Mouse (Mus musculus) E14TG2a.4 (cell line): Measurements from ENCODE around the gene Prrc2b.

Source experiments
- H3K27me3 ChIP-seq: 2 replicates; pipeline ENCODE4 v1.6.1; 2014; ENCODE audit warnings: low read length, control low read depth; ENCODE audit not compliant: insufficient read depth
- H3K36me3 ChIP-seq: 2 replicates; pipeline ENCODE4 v1.6.1; 2014; ENCODE audit warnings: low read length, control low read depth; ENCODE audit not compliant: insufficient read depth
- H3K4me1 ChIP-seq: replicated peaks from 2 replicates; pipeline ENCODE4 v1.6.1; 2014; ENCODE audit warnings: low read depth, low read length, control low read depth
- H3K4me3 ChIP-seq: replicated peaks from 2 replicates; pipeline ENCODE4 v1.5.1; 2014; ENCODE audit warnings: mild to moderate bottlenecking, low read length
- H3K9me3 ChIP-seq: 2 replicates; pipeline ENCODE4 v1.6.1; 2014; ENCODE audit warnings: low read length, control low read depth
- CTCF ChIP-seq: conservative IDR thresholded peaks from 2 replicates; pipeline ENCODE4 v1.5.1; 2014; ENCODE audit warnings: low read length
- NANOG ChIP-seq: IDR thresholded peaks from 2 replicates; pipeline ENCODE4 v1.6.1; 2014; ENCODE audit warnings: borderline replicate concordance, low read length, mixed read lengths
- POU5F1 ChIP-seq: IDR thresholded peaks from 2 replicates; pipeline ENCODE4 v1.6.1; 2014; ENCODE audit warnings: low read length, borderline replicate concordance

Prrc2b gene

DNA sequence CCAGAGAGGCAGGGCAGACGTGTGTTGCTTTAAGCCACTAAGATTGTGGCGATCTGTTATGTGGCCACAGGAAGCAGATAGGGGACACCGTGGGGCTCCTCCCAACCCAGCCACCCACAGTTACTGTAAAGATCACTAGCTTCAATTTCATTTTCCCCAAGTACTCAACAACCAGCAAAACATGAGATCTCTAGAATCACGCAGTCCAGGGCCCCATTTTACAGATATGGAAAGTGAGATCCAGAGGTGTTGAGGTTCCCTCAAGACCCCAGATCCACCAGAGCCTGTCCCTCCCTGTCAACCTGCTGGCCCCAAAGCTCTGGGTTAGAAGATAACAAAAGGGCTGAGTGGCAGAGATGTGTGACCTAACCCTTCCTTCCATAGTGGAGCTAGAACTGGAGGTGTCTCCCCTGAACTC, 35.0 kb upstream of the Prrc2b start:
- no peaks in the 10 kb centered on the region for H3K27me3 ChIP-seq
- H3K9me3 ChIP-seq, result peaks cover 44% of the 10 kb centered on the region
- TF ChIP-seq CTCF (no peak), NANOG (no peak), POU5F1 (no peak)
- H3K4me3 ChIP-seq, result no peak overlapping the region
- no peaks in the 10 kb centered on the region for H3K36me3 ChIP-seq
- H3K4me1 ChIP-seq, result no peaks in the 10 kb centered on the region

DNA sequence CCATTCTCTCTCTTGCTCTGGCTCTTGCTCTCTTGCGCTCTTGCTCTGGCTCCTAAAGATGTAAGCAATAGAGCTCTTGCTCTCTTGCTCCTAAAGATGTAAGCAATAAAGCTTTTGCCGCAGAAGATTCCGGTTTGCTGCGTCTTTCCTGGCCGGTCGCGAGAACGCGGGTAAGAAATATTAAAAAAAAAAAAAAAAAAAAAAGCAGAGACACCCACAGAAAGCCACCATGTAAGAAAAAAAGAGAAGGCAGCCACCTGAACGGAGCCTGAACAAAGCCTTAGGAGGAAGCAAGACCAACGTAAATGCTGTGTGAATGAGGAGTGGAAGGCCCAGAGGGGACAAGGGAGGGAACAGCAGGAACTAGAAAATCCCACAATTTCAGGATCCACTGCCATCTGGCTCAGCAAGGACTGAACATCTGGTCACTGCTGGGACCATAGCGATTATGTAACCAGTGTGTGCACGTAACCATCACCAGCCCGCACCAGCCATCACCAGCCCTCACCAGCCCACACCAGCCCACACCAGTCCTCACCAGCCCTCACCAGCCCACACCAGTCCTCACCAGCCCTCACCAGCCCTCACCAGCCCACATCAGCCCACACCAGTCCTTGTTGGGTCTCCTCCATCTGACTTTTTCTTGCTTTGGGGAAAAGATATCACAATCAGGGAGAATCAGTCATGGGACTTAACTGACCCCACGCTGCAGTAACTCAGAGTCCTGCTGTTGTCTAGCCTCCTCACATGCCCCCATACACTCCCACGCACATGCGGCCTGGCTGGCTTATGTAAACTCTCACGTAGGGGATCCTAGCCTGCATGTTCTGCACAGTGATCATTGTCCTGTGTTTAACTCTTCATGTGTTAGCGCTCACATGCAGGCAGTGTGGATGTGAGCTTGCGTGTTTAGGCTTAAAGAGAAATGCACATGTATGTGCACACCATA, 30.8 kb upstream of the Prrc2b start:
- Histone ChIP-seq H3K9me3 (peaks cover 52% of the 10 kb centered on the region), H3K4me3 (peak overlapping the region; percentile 26; the same call in 1 of the 2 replicates), H3K4me1 (no peaks in the 10 kb centered on the region), H3K36me3 (no peaks in the 10 kb centered on the region), H3K27me3 (no peaks in the 10 kb centered on the region)
- TF ChIP-seq CTCF (no peak), POU5F1 (no peak), NANOG (no peak)

GRCm38 (mm10) chr2:32121150-32121549, 29.7 kb upstream of the Prrc2b start:
- no peak overlapping the region for H3K4me3 ChIP-seq
- no peaks in the 10 kb centered on the region for H3K36me3 ChIP-seq
- no peaks in the 10 kb centered on the region for H3K4me1 ChIP-seq
- peaks cover 3% of the 10 kb centered on the region; the same call in 1 of the 2 replicates for H3K27me3 ChIP-seq
- TF ChIP-seq CTCF (no peak), POU5F1 (no peak), NANOG (no peak)
- peaks cover 41% of the 10 kb centered on the region for H3K9me3 ChIP-seq

GRCm38 (mm10) chr2:32121785-32122184, 29.1 kb upstream of the Prrc2b start:
- H3K4me3 ChIP-seq, result no peak overlapping the region
- H3K4me1 ChIP-seq, result no peaks in the 10 kb centered on the region
- H3K27me3 ChIP-seq, result peaks cover 3% of the 10 kb centered on the region; the same call in 1 of the 2 replicates
- H3K9me3 ChIP-seq, result peaks cover 35% of the 10 kb centered on the region
- TF ChIP-seq POU5F1 (no peak), NANOG (no peak), CTCF (no peak)
- no peaks in the 10 kb centered on the region for H3K36me3 ChIP-seq

DNA sequence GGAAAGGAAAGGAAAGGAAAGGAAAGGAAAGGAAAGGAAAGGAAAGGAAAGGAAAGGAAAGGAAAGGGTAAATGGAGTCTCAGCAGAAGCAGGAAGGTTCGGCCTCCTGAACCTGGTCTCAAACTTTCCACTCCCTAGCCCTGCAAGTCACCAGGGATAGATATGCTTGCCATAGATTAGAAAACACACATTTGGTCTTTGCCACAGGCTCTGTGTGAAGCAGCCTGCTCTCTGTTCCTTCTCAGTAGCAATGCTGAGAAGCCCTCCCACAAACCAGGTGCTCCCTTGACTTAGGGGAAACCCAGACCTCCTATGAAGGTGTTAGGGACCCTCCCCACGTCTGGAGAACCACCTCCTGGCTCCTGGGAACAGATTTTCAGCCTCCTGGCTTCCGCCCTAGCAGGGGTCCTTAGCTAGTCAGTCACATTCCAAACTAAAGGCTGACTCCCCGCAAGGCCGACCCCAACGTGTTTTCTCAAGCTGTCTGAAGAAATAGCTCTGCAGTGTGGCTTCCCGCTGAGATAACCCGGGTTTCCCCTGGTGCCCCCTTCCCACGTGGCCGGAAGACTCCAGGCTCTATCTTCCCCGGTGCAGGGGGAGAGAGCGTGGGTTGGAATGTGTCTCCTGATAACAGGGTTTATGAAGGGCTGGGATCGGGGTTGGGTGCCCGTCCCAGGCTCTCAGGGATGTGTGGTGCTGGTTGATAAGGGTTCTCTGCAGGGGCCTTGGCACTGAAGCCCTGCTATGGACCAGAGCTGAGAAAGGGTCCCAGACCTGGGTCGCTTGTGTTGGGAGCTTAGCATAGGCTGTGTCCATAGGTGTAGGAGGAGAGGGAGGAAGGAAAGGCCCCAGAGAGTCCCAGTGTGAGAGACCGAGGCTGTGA, 23.0 kb upstream of the Prrc2b start:
- Histone ChIP-seq H3K36me3 (no peaks in the 10 kb centered on the region), H3K27me3 (peaks cover 16% of the 10 kb centered on the region), H3K9me3 (peaks cover 2% of the 10 kb centered on the region), H3K4me3 (no peak overlapping the region), H3K4me1 (peaks cover 26% of the 10 kb centered on the region)
- TF ChIP-seq NANOG (no peak), CTCF (no peak), POU5F1 (no peak)

- H3K4me1 ChIP-seq, result peaks cover 31% of the 10 kb centered on the region
- TF ChIP-seq NANOG (no peak), POU5F1 (no peak), CTCF (no peak)
- H3K27me3 ChIP-seq, result peaks cover 16% of the 10 kb centered on the region
- H3K4me3 ChIP-seq, result no peak overlapping the region
- no peaks in the 10 kb centered on the region for H3K36me3 ChIP-seq
- H3K9me3 ChIP-seq, result no peaks in the 10 kb centered on the region
Measured at GRCm38 (mm10) chr2:32128536-32128841, 22.4 kb upstream of the Prrc2b start.

- no peak for TF ChIP-seq POU5F1
- TF ChIP-seq CTCF, result no peak
- no peak for TF ChIP-seq NANOG
- no peaks in the 10 kb centered on the region for H3K36me3 ChIP-seq
- H3K27me3 ChIP-seq, result peaks cover 16% of the 10 kb centered on the region
Measured at GRCm38 (mm10) chr2:32129383-32130074, 21.4 kb upstream of the Prrc2b start.

GRCm38 (mm10) chr2:32130435-32130834, 20.4 kb upstream of the Prrc2b start:
- Histone ChIP-seq H3K36me3 (no peaks in the 10 kb centered on the region), H3K9me3 (no peaks in the 10 kb centered on the region), H3K4me3 (no peak overlapping the region), H3K4me1 (peaks cover 43% of the 10 kb centered on the region), H3K27me3 (peaks cover 14% of the 10 kb centered on the region)
- TF ChIP-seq CTCF (peak; percentile 90), NANOG (no peak)

More at GRCm38 (mm10) chr2:32129383-32130074, 21.4 kb upstream of the Prrc2b start:
- Histone ChIP-seq H3K4me3 (no peak overlapping the region), H3K9me3 (no peaks in the 10 kb centered on the region), H3K4me1 (peaks cover 40% of the 10 kb centered on the region)
